Mouse (Mus musculus) bone marrow macrophage, adult 2 months (primary cell): ENCODE measurements around the gene Slc22a3.

ENCODE experiments used
- CTCF ChIP-seq: IDR thresholded peaks from 2 replicates; pipeline ENCODE4 v1.5.1; 2012; ENCODE audit warnings: low read depth, mild to moderate bottlenecking, low read length, moderate library complexity
- POLR2A ChIP-seq: IDR thresholded peaks from 2 replicates; pipeline ENCODE4 v1.6.1; 2012; ENCODE audit warnings: mild to moderate bottlenecking, low read depth, low read length, borderline replicate concordance

DNA sequence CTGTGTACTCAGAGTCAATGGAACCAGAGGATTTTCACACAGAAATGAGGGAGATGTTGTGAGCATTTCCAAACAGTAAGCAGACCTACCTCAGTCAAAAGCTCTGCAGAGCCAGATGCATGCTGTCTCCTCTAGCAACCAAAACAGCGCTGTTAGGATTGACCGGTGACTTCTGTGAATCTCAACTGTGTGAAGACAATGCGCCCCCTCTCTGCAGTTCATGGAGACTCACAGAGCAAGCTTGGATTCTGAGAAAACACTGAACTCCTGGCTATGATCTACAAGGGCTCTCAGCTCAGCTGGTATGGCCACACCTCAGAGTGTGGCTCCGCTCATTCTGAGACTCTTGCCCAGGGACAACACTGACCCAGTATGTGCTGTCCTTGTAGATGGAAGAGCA is 56.3 kb downstream of the Slc22a3 start:
- TF ChIP-seq POLR2A (no peak), CTCF (no peak)
